In the genomic region with DNA sequence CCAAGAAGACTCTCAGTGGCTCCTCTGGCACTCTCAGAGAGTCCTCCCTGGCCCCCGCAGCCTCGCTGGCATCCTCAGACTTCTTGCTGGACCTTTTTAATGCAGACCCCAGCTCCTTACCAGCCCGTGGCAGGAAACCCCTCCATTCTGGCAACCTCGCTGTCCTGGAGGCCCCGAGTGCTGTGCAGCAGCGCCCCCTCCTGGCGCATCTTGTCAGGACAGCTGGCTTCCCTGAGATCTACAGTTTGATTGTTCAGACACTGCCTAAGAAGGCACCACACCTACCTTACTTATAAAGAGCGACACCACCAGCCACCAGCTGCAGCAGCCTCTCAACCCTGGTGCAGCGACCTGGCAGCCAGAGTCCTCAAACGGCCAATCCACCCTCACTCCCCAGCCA, we compare ENCODE assay signal across 9 mouse cellular contexts. TPM values are rescaled to one million over a fixed set of nuclear protein-coding genes. Genes with fewer than 3 reads are reported as not detected.
DNase-seq lines count a peak whose midpoint lies in the region; ATAC-seq lines count a peak whose summit lies in the region.
"Had no signal": no experiment of that assay in that cellular context is flagged by ENCODE, and none has a peak within 500 bp of the region (broad histone marks: within the 10 kb centered on the region; RNA-seq: fewer than 3 reads in every experiment).

No protein-coding gene starts in this region.

- H3K27me3 ChIP-seq in midbrain, embryonic 11.5 days (ENCODE audit: control insufficient read depth, insufficient read depth, low read length), result peaks cover 18% of the 10 kb centered on the region
- H3K27me3 ChIP-seq in midbrain, embryonic 16.5 days (ENCODE audit: control insufficient read depth, insufficient read depth, low read depth, low read length), result peaks cover 22% of the 10 kb centered on the region
- peaks cover 26% of the 10 kb centered on the region for H3K27me3 ChIP-seq in midbrain, embryonic 14.5 days (ENCODE audit: control insufficient read depth, insufficient read depth, low read length)

- H3K4me1 ChIP-seq in midbrain, embryonic 11.5 days (ENCODE audit: control insufficient read depth, insufficient read depth, low read length), result peaks cover 7% of the 10 kb centered on the region; the same call in 1 of the 2 replicates
- H3K4me1 ChIP-seq in midbrain, embryonic 16.5 days (ENCODE audit: control insufficient read depth, insufficient read depth, low read length), result peaks cover 6% of the 10 kb centered on the region
- H3K4me1 ChIP-seq in midbrain, embryonic 14.5 days (ENCODE audit: control insufficient read depth, insufficient read depth, low read length), result peaks cover 9% of the 10 kb centered on the region

- H3K36me3 ChIP-seq in midbrain, embryonic 11.5 days (ENCODE audit: control insufficient read depth, insufficient read depth, low read length), result no peaks in the 10 kb centered on the region
- no peaks in the 10 kb centered on the region for H3K36me3 ChIP-seq in midbrain, embryonic 16.5 days (ENCODE audit: control insufficient read depth, insufficient read depth, low read length)
- no peaks in the 10 kb centered on the region for H3K36me3 ChIP-seq in midbrain, embryonic 14.5 days (ENCODE audit: control insufficient read depth, insufficient read depth, low read length)

- H3K9ac ChIP-seq in midbrain, embryonic 11.5 days (ENCODE audit: low read length), result no peak overlapping the region
- no peak overlapping the region for H3K9ac ChIP-seq in midbrain, embryonic 16.5 days (ENCODE audit: low read depth, low read length)
- H3K9ac ChIP-seq in midbrain, embryonic 14.5 days (replicated peaks; ENCODE audit: low read length), result no peak overlapping the region

- intact Hi-C loops in heart, postnatal 36 days (cut with DNase I), result no loop called here
- intact Hi-C loops in left cerebral cortex, postnatal 14 days (cut with DNase I), result no loop called here

- peak; percentile 100 for DNase-seq in midbrain, embryonic 11.5 days (ENCODE audit: low spot score, missing footprints)
- DNase-seq in adrenal gland, postnatal 10 days, result peak; percentile 79
- DNase-seq in embryo, embryonic 10.5 days (ENCODE audit: low spot score), result peak; percentile 90
- peak; percentile 10 to 52 for DNase-seq in heart, postnatal 36 days
- peak; percentile 74 to 83 for DNase-seq in left cerebral cortex, postnatal 14 days (ENCODE audit: low spot score in 2 of 2)
- peak; percentile 85 for DNase-seq in midbrain, embryonic 14.5 days
- peak; percentile 87 for DNase-seq in thymus, postnatal 4 days

- no peak overlapping the region for H3K4me2 ChIP-seq in midbrain, embryonic 11.5 days
- H3K4me2 ChIP-seq in midbrain, embryonic 16.5 days (ENCODE audit: low read length), result no peak overlapping the region
- H3K4me2 ChIP-seq in midbrain, embryonic 14.5 days (ENCODE audit: low read length), result no peak overlapping the region

- H3K9me3 ChIP-seq in midbrain, embryonic 11.5 days (ENCODE audit: control insufficient read depth, low read length), result no peaks in the 10 kb centered on the region
- no peaks in the 10 kb centered on the region for H3K9me3 ChIP-seq in midbrain, embryonic 16.5 days (replicated peaks; ENCODE audit: control insufficient read depth, low read length, poor library complexity, severe bottlenecking)
- no peaks in the 10 kb centered on the region for H3K9me3 ChIP-seq in midbrain, embryonic 14.5 days (ENCODE audit: control insufficient read depth, low read length)

- WGBS in midbrain, embryonic 11.5 days, result 14% methylated on average over 10 of the region's 10 CpGs
- WGBS in midbrain, embryonic 16.5 days, result 6% methylated on average over 10 of the region's 10 CpGs
- WGBS in midbrain, embryonic 14.5 days, result 13% methylated on average over 10 of the region's 10 CpGs

- H3K27ac ChIP-seq in midbrain, embryonic 11.5 days (ENCODE audit: low read depth, low read length), result no peak overlapping the region
- H3K27ac ChIP-seq in midbrain, embryonic 16.5 days (ENCODE audit: low read length), result no peak overlapping the region
- H3K27ac ChIP-seq in midbrain, embryonic 14.5 days (replicated peaks; ENCODE audit: low read depth, low read length), result no peak overlapping the region

- H3K4me3 ChIP-seq in midbrain, embryonic 11.5 days (ENCODE audit: low read depth, low read length), result no peak overlapping the region
- no peak overlapping the region for H3K4me3 ChIP-seq in midbrain, embryonic 16.5 days (ENCODE audit: low read depth, low read length)
- no peak overlapping the region for H3K4me3 ChIP-seq in midbrain, embryonic 14.5 days (replicated peaks; ENCODE audit: low read depth, low read length)
- H3K4me3 ChIP-seq: erythroblast, embryonic 14.5 days had no signal

- peak; percentile 45; the same call in 1 of the 2 replicates for ATAC-seq in midbrain, embryonic 11.5 days (ENCODE audit: low FRiP score)
- no peak for ATAC-seq in midbrain, embryonic 16.5 days
- ATAC-seq in midbrain, embryonic 14.5 days (ENCODE audit: low FRiP score, low TSS enrichment), result no peak

RNA-seq across cellular contexts. Expression of a gene that starts 4.7 kb away (rescaled TPM):
- polyA plus RNA-seq in midbrain, embryonic 11.5 days (2014; fragmentation: Nextera tagmentation; extraction: Ambion mirVana), result not detected in 2 replicates
- not detected in 2 replicates for polyA plus RNA-seq in midbrain, embryonic 16.5 days (2015; fragmentation: Nextera tagmentation; extraction: Ambion mirVana)
- total RNA-seq in adrenal gland, postnatal 10 days (2021), result 1 to 10 TPM; 4.1 to 4.5 TPM
- total RNA-seq in heart, postnatal 36 days (2021), result under 1 TPM in 1 of 2 experiments, not detected in 1; 0.17 TPM
- total RNA-seq in left cerebral cortex, postnatal 14 days (2021), result under 1 TPM; 0.08 to 0.13 TPM
- polyA plus RNA-seq in midbrain, embryonic 14.5 days (2014; fragmentation: Nextera tagmentation; extraction: Ambion mirVana), result 0.11 TPM in 1 of 2 replicates, not detected in the other

RNA-seq across cellular contexts. Expression of a gene that starts 7.1 kb away (rescaled TPM):
- not detected in 2 replicates for polyA plus RNA-seq in midbrain, embryonic 11.5 days (2014; fragmentation: Nextera tagmentation; extraction: Ambion mirVana)
- not detected in 2 replicates for polyA plus RNA-seq in midbrain, embryonic 16.5 days (2015; fragmentation: Nextera tagmentation; extraction: Ambion mirVana)
- not detected for total RNA-seq in adrenal gland, postnatal 10 days (2021)
- not detected for total RNA-seq in heart, postnatal 36 days (2021)
- total RNA-seq in left cerebral cortex, postnatal 14 days (2021), result not detected
- not detected in 2 replicates for polyA plus RNA-seq in midbrain, embryonic 14.5 days (2014; fragmentation: Nextera tagmentation; extraction: Ambion mirVana)
- polyA plus RNA-seq: erythroblast, embryonic 14.5 days had no signal

RNA-seq across cellular contexts. Expression of a gene that starts 48.6 kb away (rescaled TPM):
- polyA plus RNA-seq in midbrain, embryonic 11.5 days (2014; fragmentation: Nextera tagmentation; extraction: Ambion mirVana), result not detected in 2 replicates
- not detected in 2 replicates for polyA plus RNA-seq in midbrain, embryonic 16.5 days (2015; fragmentation: Nextera tagmentation; extraction: Ambion mirVana)
- not detected for total RNA-seq in adrenal gland, postnatal 10 days (2021)
- not detected for total RNA-seq in heart, postnatal 36 days (2021)
- not detected for total RNA-seq in left cerebral cortex, postnatal 14 days (2021)
- not detected in 2 replicates for polyA plus RNA-seq in midbrain, embryonic 14.5 days (2014; fragmentation: Nextera tagmentation; extraction: Ambion mirVana)
- polyA plus RNA-seq: erythroblast, embryonic 14.5 days had no signal

Comparison
In these comparisons a context has a peak if more than half of its experiments do, and no peak if none do; other contexts are left out.
1. DNase-seq: peak in every context shown above with its lines; median percentile 100 in midbrain, embryonic 11.5 days; 90 in embryo, embryonic 10.5 days; 87 in thymus, postnatal 4 days; 85 in midbrain, embryonic 14.5 days; 79 in adrenal gland, postnatal 10 days; 78 in left cerebral cortex, postnatal 14 days; 31 in heart, postnatal 36 days.
2. RNA of a gene that starts 4.7 kb away (total RNA-seq): 4.1 to 4.5 TPM in adrenal gland, postnatal 10 days; 0.17 TPM in heart, postnatal 36 days and 0.08 to 0.13 TPM in left cerebral cortex, postnatal 14 days; every median in the first group is over 4 times any median in the second.